Mouse (Mus musculus) gastrocnemius, adult 18-20 months (tissue): Measurements from ENCODE around the gene Fgf18. TPM values are rescaled to one million over a fixed set of nuclear protein-coding genes. Genes with fewer than 3 reads are reported as not detected.

Source experiments
- DNase-seq: peaks from one replicate; pipeline ENCODE4 v3.0.0; 2021; ENCODE audit warnings: low spot score
- total RNA-seq, 2 experiments: library from RNA; stranded (reverse); gene quantifications; 2 replicates each; pipeline ENCODE4 v1.2.3; 2021

The Fgf18 gene
- total RNA-seq, 2 experiments from 2014 or later, result 1.0 to 1.1 TPM

GRCm38 (mm10) chr11:33074541-33074940 lies 72.7 kb downstream of the Fgf18 start:
- DNase-seq, result no peak

GRCm38 (mm10) chr11:33071358-33071922 lies 75.8 kb downstream of the Fgf18 start:
- no peak for DNase-seq

DNA sequence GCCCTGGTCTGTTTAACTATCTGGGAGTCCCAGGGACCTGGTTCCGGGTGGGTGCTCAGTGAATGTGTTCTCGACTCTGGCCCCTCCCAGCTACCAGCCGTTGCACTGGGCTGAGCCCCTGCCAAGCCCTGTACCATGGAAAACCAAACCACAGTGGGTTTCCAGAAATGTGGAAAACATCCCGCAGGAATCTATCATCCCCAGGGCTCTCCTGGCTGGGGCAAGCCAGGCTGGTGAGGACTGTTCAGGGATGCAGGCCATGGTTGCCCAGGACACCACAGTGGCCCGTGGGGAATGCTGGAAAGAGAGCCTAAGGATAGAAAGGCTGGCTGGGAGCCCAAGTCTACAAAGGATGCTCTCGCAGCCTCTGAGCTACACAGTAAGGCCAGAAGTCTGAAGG lies 76.7 kb downstream of the Fgf18 start:
- DNase-seq, result no peak

Other genes starting within 250 kb of the Fgf18 start
- gene Npm1, start 15.8 kb upstream of the Fgf18 start, total RNA-seq, result 100 to 1,000 TPM; 118 to 128 TPM
- not detected for gene Tlx3, start 56.2 kb upstream of the Fgf18 start, total RNA-seq
- not detected for gene Gm12117, start 129.3 kb upstream of the Fgf18 start, total RNA-seq